Mouse (Mus musculus) brown adipose tissue, adult 24 weeks (tissue): Measurements from ENCODE around the gene Sertad2. TPM values are rescaled to one million over a fixed set of nuclear protein-coding genes. Genes with fewer than 3 reads are reported as not detected.

Experiments
- polyA plus RNA-seq: library from polyadenylated mRNA; stranded (reverse); fragments of >200 nt; gene quantifications from 2 replicates; pipeline ENCODE4 v1.2.4, GENCODE M21; 2012; ENCODE audit not compliant: missing spikeins, insufficient read depth, insufficient read length

Gene Sertad2
- polyA plus RNA-seq, 1 experiment, result 4.5 TPM

Other genes starting within 250 kb of the Sertad2 start
- 0.63 and 0.88 TPM in 2 replicates for gene Slc1a4, start 210.5 kb upstream of the Sertad2 start, polyA plus RNA-seq
- gene Aftph, start 198.3 kb downstream of the Sertad2 start, polyA plus RNA-seq, result 18.5 and 25.4 TPM in 2 replicates